Mouse (Mus musculus) telencephalon, adult 2 months (tissue): ENCODE results near the gene Ctse.
A peak's percentile ranks its signal among the peaks of the same experiment; 100 is the strongest.
"Not testable (repeated sequence)": the region's sequence is repeated elsewhere in the genome, so short reads cannot be mapped to it uniquely, and the experiment has no call there.

Experiments used
- DNase-seq: peaks from one replicate; pipeline ENCODE4 v3.0.0-alpha.2; 2011; ENCODE audit warnings: low read depth, low spot score

Ctse gene

DNA sequence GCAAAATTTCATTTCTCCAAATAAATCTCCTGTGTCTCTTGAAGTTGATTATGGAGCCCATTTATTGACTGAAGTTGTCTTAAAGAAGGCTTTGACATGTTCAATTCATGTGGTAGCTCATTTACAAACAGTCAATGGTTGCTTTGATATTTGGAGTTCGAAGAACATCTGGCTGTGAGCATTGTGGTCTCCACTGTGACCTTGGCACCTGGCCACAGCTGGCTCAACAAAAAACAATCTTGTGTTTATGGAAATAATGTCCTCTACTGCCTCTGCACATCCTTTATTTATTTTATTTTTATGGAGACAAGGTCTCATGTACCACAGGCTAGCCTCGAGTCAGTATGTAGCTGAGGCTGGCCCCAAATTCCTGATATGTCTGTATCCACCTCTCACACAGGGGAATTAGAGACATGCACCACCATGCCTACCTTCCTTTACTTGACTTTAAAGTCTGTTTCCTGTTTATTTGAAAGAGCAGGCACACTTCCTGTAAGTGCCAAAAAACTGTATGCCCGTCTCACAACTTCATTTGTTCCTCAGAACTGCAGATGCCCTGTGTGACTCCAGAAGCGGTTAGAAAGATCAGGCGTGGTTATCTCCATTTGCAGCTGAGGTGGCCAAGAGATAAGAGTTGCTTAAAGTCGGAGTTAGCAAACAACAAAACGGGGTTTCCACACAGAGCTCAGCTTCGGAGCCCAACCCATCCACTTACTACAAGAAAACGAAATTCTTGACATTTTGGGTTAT lies at the start of gene Ctse:
Gene Ctse, plus strand, starts transcription at position 516 of the 750 bp plus-strand sequence.
- no peak for DNase-seq

DNA sequence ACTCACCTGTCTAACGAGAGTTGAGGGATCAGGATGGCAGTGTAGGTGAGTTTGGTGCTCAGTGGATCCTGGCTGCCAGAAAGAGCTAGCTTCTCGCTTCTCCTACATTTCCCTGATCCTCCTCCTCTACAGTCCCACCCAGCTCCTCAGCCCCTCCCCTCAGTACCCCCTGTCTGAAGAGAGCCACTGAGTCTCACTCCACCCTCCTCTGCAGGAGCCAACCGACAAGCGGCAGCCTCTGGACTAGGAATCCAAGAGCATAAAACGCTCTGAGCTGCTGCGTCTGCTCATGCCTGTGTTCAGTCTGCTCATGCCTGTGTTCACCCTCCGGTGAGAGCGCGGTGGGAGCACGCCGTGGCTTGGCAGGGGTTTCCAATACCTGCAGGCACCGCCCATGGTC lies 39.2 kb upstream of the Ctse start, which contains the start of gene Avpr1b:
Gene Avpr1b, plus strand, starts transcription at position 335 of the 400 bp plus-strand sequence.
- no peak for DNase-seq

DNA sequence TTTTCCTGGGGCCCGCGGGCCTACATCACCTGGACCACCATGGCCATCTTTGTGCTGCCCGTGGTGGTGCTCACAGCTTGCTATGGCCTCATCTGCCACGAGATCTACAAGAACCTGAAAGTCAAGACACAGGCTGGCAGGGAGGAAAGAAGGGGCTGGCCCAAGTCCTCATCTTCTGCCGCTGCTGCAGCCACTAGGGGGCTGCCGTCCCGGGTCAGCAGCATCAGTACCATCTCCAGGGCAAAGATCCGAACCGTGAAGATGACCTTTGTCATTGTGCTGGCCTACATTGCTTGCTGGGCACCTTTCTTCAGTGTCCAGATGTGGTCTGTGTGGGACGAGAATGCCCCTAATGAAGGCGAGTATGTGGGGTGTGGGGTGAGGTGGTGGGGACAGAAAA lies 37.8 kb upstream of the Ctse start:
- DNase-seq, result no peak

DNA sequence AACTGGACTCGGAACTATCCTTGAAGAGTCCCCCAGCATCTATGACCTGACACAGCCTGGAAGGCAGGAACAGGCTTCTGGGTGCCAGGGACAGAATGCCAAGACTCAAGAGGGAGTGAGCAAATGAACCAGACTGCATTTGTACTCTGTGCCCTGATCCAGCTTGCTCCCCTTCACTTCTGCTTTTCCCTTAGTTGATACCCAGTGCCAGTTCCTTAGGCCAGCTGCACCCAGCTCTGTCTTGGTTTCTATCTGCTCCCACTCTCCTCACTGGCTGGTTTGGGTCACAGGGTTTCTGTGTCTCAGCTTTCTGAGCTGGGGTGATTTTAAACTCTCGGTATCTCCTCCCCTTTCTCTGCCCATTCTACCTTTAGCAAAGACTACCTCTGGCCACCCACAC lies 31.4 kb upstream of the Ctse start:
- no peak for DNase-seq

DNA sequence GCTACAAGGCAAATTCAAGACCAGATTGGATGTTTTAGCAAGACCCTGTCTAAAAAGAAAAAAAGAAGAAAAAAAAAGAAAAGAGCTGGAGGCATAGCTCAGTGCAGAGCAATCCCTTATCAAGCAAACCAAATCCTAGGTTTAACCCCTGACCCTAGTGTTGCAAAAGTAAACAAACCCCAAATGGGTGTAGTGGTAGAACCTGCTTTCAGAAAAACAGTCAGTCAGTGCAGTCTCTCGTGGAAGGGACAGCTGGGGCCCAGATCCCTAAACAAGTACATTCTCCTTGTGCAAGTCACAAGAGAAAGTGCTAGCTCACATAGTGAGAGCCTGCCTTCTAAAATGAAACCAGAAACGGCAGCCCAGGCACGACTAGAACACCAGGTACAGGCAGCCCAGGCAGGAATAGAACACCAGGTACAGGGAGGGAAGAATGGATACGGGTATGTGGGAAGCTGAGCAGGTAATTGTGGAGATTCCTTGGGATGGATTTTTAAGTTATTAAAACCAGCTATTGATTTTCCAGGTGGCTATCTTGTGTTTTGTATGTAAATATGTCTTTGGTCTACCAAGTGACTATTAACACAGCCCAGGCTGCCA lies 25.4 kb upstream of the Ctse start:
- no peak for DNase-seq

DNA sequence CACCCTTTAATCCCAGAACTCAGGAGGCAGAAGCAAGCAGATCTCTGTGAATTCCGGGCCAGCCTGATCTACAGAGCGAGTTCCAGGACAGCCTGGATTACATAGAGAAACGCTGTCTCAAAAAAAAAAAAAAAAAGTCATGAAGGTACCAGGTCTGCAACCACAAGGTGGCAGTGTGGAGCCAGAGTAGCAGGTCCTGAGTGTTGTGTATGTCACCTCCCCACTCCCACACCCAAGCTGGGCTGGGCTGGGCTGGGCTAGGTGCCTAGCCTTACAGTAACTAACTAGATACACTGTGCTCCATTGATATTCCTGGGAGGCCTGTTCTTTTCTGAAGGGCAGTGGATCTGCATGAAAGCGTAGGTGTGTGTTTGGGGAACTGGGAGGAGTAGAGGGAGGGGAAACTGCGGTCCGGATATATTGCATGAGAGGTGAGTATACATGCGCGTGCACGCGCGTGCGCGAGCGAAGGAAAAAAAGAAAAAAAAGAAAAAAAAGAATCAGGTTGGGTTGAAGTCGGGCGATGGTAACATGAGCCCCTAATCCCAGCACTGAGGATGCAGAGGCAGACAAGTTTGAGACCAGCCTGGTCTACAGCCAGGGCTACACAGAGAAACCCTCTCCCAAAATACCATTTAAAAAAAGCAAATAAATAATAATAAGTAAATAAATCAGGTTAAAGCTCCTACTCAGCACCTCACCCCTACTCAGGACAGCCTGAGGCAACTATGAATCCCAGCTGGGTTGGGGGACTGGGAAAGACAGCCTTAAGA lies 24.6 kb upstream of the Ctse start:
- DNase-seq, result peak; percentile 24

DNA sequence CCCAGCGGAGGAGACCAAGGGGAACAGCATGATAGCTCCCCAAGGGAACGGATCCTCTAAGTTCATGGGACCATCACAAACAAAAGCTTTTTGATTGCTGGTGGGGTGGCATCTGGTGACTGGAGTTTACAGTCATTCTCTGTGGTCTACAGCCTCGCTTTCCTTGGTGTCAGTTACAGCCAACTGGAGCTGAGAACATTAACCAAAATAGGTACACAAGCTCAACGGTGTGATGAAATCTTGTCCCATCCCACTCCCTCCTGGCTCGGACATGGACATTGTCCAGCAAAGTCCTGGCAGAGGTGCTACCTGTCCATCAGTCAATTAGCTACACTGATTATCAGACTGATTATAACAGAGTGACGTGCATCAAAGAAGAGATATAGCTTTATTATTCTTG lies 23.5 kb upstream of the Ctse start:
- DNase-seq, result no peak

DNA sequence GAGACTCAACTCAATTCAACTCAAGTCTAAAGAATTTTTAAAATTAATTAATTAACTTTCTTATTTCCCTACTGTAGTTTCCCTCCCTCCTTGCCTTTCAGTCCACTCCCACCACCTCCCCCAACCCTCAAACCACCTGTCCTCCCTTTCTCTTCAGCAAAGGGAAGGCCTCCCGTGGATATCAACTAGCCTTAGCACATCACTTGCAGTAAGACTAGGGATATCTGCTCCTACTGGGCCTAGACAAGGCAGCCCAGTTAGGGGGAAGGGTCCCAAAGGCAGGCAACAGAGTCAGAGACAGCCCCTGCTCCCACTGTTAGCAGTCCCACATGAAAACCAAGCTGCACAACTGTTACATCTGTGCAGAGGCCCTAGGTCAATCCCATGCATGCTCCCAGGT lies 22.0 kb upstream of the Ctse start:
- DNase-seq, result no peak

DNA sequence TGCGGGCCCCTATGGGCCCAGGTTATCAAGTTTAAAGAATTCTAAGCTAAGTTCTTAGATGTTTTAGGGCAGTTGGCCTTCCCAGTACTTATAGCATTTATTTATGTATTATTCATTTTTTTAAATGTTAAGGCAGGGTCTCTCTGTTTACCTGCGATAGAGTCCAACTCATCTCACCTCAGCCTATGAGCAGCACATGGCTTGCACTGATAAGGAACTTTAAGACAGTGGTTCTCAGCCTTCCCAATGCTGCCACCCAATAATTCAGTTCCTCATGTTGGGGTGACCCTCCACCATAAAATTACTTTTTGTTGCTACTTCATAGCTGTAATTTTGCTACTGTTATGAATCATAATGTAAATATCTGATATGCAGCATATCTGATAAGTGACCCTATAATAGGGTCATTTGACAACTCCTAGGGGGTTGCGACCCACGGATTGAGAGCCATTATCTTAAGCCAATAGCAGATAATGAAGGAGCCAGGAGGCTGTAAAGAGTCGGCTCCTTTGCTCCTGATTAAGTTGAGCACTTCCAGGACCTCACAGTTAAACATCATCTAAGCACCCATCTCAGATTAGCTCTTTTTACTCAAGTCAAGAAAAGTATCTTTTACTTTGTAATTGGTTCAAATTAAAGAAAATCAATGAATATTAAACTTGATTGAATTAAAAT lies 21.4 kb upstream of the Ctse start:
- DNase-seq, result no peak

DNA sequence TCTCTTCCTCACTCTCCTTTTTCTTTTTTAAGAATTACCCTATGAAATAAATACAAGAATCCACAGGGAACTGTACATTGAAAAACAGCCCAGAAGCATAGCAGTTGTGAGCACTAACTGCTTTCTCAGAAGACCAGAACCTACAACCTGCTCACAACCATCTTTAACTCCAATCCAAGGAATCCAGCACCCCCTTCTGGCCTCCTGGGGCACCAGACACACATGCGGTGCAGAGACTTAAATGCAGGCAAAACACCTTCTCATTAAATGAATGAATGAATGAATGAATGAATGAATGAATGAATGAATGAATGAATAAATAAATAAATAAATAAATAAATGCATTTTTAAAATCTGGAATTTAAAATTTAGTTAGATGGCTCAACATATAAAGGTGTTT lies 19.5 kb upstream of the Ctse start:
- no peak for DNase-seq

DNA sequence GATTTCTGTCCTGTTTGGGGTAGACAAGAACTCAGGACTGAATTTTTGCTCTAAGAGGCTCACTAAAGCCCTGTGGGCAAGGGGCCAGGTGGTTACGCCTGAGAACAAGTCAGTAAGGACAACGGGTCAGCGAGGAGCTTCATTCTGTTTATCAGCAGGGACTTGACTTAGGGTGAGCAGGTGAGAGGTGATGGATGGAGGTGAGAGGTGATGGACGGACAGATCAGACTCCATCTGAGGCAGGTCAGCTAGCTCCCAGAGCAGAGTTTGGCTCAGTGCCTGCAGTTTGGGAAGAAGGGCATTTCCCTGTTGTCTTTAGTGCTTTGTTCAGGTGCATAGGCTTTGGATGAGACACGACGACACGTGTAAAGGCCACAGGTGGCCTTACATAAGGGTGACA lies 18.8 kb upstream of the Ctse start:
- no peak for DNase-seq

DNA sequence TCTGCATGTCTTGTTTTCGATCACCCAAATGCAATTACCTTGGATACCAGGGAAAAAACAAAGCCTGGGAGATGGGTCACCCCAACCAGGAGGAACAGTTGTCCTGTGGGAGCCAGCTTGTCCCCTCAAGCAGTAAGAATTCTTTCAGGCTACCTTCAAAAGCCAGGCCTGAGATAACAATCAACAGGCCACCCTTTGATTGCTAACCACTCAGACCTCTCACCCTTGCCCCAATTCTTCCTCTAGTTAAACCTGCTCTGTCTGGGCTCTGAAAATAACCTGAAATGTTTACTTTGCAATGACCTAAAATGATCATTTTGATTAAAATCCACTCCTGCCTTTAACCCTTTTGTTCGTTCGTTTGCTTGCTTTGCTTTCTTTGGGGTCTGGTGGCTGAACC lies 14.5 kb upstream of the Ctse start:
- DNase-seq, result no peak

DNA sequence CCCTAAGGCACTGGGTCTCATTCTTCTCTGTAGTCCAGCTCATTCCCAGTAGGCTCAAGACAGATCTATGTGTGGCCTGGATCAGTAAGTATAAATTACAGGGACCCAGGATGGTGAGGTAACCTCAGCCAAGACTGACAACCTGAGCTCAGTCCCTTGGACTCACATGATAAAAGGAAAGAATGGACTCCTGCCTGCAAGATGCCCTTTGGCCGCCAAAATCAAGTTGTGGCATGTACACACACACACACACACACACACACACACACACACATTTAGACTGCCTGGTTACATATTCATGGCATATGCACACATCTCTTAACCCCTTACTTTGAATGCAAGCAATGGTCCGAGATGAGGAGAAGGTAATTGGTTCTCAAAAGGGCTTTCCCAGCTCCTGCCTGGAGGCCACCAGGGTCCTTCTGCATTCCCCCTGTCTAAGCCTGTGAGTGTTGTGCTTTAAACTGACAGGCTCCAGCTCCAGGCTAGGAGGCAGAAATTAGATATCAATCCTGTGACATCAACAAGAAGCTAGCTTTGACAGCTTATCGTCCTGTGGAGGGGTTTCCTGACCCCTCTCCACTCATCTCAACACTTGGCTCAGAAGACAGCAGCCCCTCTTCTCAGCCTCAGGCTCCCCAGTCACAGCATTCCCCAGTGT lies 13.8 kb upstream of the Ctse start:
- DNase-seq, result no peak

DNA sequence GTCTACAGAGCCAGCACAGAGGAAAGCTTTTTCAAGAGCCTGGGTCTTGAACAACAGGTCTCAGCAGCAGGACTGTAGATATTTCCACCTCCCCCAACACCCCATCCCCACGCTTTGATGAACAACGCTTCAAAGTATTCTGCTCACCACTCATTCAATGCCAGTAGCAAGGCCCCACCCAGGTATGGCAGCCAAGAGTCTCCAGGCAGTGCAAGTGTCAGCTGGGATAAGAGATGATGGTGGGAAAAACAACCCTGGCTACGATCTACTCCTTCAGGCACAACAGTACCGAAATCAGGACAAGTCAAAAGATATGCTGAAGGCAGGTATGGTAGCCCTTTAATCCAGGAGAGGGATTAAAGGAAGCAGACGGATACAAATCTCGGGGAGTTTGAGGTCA lies 11.9 kb upstream of the Ctse start:
- DNase-seq, result no peak

DNA sequence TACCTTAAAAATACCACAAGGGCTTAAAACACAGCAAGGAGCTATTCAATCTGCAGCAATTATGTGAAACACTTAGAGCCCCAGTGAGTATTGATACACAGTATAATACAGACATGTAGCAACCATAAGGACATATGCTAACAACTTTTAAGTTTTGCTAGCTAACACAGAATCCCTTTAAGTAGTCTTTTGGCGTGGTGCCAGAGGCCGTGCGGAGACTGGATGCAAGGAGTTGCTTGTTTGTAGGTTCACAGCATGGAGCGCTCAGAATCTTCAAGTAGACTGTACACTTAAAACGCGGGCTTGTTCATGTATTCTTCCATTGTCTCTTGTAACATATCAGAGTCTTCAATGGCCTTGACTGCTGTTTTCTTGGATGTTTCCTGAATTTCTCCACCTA lies 5.9 kb upstream of the Ctse start:
- not testable (repeated sequence) for DNase-seq

DNA sequence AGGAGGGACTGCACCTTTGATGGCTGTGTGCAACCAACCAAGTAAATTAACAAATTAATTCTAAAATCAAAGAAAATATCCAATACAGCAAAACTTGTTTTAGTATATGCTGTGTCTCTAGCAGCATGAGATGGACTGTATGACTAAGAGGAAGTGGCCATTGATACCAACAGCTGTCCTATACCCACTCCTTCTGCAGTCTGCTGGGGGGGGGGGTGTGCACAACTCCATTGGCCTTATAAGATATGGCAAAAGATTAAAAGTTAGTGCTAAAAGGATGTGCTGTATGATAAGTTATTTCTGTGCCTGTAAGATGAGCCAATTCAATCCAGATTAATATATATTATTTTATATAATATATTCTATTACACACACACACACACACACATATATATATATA lies 3.6 kb upstream of the Ctse start:
- DNase-seq, result no peak

DNA sequence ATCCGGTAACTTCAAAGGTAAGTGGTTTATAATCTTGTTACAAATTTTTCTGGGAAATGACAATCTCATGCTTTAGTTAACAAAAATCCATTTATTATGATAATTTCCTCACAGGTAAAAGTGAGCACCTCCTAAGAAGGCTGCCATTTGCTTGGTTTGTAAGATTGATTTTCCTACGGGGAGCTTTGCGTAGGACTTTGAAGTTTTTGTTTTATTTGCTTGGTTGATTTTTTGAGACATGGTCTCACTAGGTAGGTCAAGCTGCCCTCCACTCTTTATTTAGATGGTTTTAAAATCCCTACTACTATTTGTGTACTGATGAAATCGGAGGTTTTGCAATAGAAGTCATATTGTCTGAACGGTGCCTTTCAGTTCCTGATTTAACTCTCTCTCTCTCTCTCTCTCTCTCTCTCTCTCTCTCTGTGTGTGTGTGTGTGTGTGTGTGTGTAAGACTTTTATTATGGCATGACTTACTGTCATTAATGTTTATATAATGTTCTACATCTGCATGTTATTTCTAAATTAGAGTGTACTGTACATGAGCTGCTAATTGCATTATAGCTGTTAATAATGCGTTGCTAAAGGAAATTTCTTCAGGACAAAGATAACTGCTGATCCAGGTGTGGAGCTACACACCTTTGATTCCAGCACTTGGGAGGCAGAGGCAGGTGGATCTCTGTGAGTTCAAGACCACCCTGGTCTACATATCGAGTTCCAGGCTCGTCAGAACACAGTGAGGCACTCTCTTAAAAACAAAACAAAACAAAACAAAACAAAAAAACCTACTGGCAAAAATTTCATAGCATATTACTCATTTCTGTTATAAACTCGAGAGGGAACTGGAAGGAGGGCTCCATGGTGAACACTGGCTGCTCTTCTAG lies 675 bp downstream of the Ctse start:
- no peak for DNase-seq

DNA sequence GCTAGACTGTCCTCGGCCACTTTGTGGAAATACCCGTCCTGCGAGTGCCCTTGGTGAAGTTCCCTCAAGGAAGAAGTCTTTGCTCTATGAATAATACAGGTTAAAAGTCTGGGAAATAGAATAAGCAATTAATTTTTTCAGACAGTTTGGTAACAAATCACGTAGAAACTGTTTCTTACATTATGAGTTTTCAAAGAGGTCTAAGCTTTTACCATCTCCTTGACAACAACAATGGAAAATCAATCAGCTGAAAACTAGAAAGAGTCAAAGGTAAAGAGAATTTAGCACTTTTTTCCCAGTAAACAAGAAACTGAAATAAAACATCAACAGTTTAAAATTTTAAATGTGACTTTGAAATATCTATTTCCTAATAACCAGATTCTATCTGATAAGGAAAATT lies 2.0 kb downstream of the Ctse start:
- no peak for DNase-seq

DNA sequence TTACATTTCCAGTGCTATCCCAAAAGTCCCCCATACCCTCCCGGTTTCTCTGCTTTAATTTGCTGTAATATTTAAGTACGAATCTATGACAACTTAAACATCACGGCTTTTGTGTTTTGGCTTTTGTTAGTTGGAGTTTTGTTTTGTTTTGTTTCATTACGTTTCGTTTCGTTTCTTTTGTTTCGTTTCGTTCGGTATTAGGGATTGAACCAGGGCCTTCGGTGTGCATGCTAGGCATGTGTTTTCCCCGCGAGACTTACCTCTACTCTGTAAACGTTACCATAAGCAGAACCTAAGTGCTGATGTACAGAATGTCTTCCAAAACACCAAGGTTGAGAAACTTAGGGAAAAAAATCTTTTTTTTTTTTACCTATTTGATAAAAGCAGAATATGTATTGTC lies 3.5 kb downstream of the Ctse start:
- no peak for DNase-seq

DNA sequence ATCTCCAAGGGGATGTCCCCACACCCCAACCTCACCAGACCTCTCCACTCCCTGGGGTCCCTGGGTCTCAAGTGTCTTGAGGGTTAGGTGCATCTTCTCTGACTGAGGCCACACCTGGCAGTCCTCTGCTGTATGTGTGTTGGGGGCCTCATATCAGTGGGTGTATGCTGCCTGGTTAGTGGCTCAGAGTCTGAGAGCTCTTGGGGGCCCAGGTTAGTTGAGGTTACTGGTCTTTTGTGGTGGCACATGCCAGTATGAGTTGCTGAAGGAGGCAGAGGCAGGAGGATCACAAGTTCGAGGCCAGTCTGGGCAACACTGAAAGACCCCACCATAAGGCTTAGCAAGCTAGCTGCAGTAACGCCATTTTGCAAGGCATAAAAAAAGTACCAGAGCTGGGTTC lies 4.1 kb downstream of the Ctse start:
- DNase-seq, result no peak
